Mouse (Mus musculus) midbrain, embryonic 14.5 days (tissue): ENCODE data around the gene Phex. TPM values are rescaled to one million over a fixed set of nuclear protein-coding genes. Genes with fewer than 3 reads are reported as not detected.

Source experiments
- ATAC-seq: fragments of 200-750 bp; cut with Nextera tagmentation; 2 replicates; pipeline ENCODE4 v1.8.0; 2017; ENCODE audit warnings: moderate number of reproducible peaks, moderate library complexity; ENCODE audit not compliant: low FRiP score, low TSS enrichment
- DNase-seq: peaks from one replicate; pipeline ENCODE4 v3.0.0-alpha.2; 2015
- H3K27ac ChIP-seq: fragments of 300-500 bp; sonication (generic); replicated peaks from 2 replicates; pipeline ENCODE4 v1.5.1; 2014; ENCODE audit warnings: mild to moderate bottlenecking, low read depth, low read length, moderate library complexity
- H3K27me3 ChIP-seq: fragments of 300-500 bp; sonication (generic); 2 replicates; pipeline ENCODE4 v1.6.1; 2014; ENCODE audit warnings: low read length, control low read depth, mixed read lengths; ENCODE audit not compliant: control insufficient read depth, insufficient read depth
- H3K36me3 ChIP-seq: fragments of 300-500 bp; sonication (generic); 2 replicates; pipeline ENCODE4 v1.6.1; 2014; ENCODE audit warnings: low read length, control low read depth; ENCODE audit not compliant: control insufficient read depth, insufficient read depth
- H3K4me1 ChIP-seq: fragments of 300-500 bp; sonication (generic); 2 replicates; pipeline ENCODE4 v1.6.1; 2014; ENCODE audit warnings: mild to moderate bottlenecking, antibody characterized with exemption, low read length, control low read depth; ENCODE audit not compliant: control insufficient read depth, insufficient read depth
- H3K4me2 ChIP-seq: fragments of 300-500 bp; sonication (generic); 2 replicates; pipeline ENCODE4 v1.6.1; 2014; ENCODE audit warnings: mild to moderate bottlenecking, low read length, moderate library complexity
- H3K4me3 ChIP-seq: fragments of 300-500 bp; sonication (generic); replicated peaks from 2 replicates; pipeline ENCODE4 v1.5.1; 2014; ENCODE audit warnings: low read depth, low read length
- H3K9ac ChIP-seq: fragments of 300-500 bp; sonication (generic); replicated peaks from 2 replicates; pipeline ENCODE4 v1.6.1; 2014; ENCODE audit warnings: mild to moderate bottlenecking, low read length, moderate library complexity
- H3K9me3 ChIP-seq: fragments of 300-500 bp; sonication (generic); 2 replicates; pipeline ENCODE4 v1.6.1; 2016; ENCODE audit warnings: low read length, control low read depth, mixed read lengths; ENCODE audit not compliant: control insufficient read depth
- WGBS: fragments of 180-500 bp; shearing (Covaris S2); extraction: QIAGEN DNeasy Blood & Tissue Kit; methylation state at CpG from one replicate; pipeline ENCODE4 v1.1.7; 2014; 5-methylcytosine and 5-hydroxymethylcytosine counted together
- polyA plus RNA-seq: library from polyadenylated mRNA; unstranded; fragments of >200 nt; fragmentation: Nextera tagmentation; extraction: Ambion mirVana; gene quantifications from 2 replicates; pipeline ENCODE4 v1.2.1, GENCODE M21; 2014

The Phex gene
- polyA plus RNA-seq, 1 experiment from 2014 or later, result 0.67 TPM

- Histone ChIP-seq H3K36me3 (no peaks in the 10 kb centered on the region), H3K4me1 (no peaks in the 10 kb centered on the region), H3K9me3 (no peaks in the 10 kb centered on the region), H3K9ac (no peak overlapping the region), H3K27me3 (no peaks in the 10 kb centered on the region), H3K4me3 (no peak overlapping the region), H3K27ac (no peak overlapping the region), H3K4me2 (no peak overlapping the region)
- ATAC-seq, result no peak
- DNase-seq, result no peak
- WGBS, result 82% methylated on average over 6 of the region's 6 CpGs
Observed at GRCm38 (mm10) chrX:157390102-157390501, 25.0 kb downstream of the Phex start.

DNA sequence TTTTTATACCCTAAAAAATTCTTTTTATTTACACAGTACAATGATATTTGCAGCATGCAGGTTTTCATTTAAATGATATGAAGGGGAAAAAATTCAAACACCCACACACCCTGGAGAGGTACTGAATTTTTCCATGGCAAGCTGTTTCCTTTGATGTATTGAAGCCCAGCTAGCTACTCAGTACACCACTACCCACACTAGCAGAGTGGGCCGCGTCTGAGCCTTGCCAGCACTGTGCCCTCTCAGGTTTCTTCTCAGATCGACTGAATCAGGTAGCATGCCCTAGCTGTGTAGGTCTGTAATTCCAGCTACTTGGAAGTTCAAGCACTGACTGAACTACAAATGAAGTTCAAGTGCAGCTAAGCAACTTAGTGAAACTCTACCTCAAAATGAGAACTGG is 26.7 kb downstream of the Phex start:
- H3K36me3 ChIP-seq, result no peaks in the 10 kb centered on the region
- no peaks in the 10 kb centered on the region for H3K4me1 ChIP-seq
- 85% methylated on average over 3 of the region's 3 CpGs for WGBS
- H3K27ac ChIP-seq, result no peak overlapping the region
- no peak for DNase-seq
- no peak overlapping the region for H3K4me3 ChIP-seq
- no peak overlapping the region for H3K4me2 ChIP-seq
- H3K9ac ChIP-seq, result no peak overlapping the region
- H3K9me3 ChIP-seq, result no peaks in the 10 kb centered on the region
- H3K27me3 ChIP-seq, result no peaks in the 10 kb centered on the region
- ATAC-seq, result no peak

- Histone ChIP-seq H3K27ac (no peak overlapping the region), H3K4me1 (no peaks in the 10 kb centered on the region), H3K4me2 (no peak overlapping the region), H3K36me3 (no peaks in the 10 kb centered on the region), H3K27me3 (no peaks in the 10 kb centered on the region), H3K9ac (no peak overlapping the region), H3K4me3 (no peak overlapping the region), H3K9me3 (no peaks in the 10 kb centered on the region)
- no peak for DNase-seq
- ATAC-seq, result no peak
- WGBS, result 88% methylated on average over 5 of the region's 5 CpGs
Observed at GRCm38 (mm10) chrX:157387025-157387424, 28.1 kb downstream of the Phex start.

- WGBS, result 60% methylated on average over 10 of the region's 10 CpGs
- Histone ChIP-seq H3K4me1 (no peaks in the 10 kb centered on the region), H3K4me2 (no peak overlapping the region), H3K9ac (no peak overlapping the region), H3K27me3 (no peaks in the 10 kb centered on the region), H3K36me3 (no peaks in the 10 kb centered on the region), H3K27ac (no peak overlapping the region), H3K9me3 (no peaks in the 10 kb centered on the region), H3K4me3 (no peak overlapping the region)
- DNase-seq (no peak), ATAC-seq (no peak)
Observed at GRCm38 (mm10) chrX:157378822-157379221, 36.3 kb downstream of the Phex start.

- ATAC-seq (no peak), DNase-seq (no peak)
- no peak overlapping the region for H3K9ac ChIP-seq
- no peaks in the 10 kb centered on the region for H3K9me3 ChIP-seq
- no peaks in the 10 kb centered on the region for H3K36me3 ChIP-seq
- H3K4me1 ChIP-seq, result no peaks in the 10 kb centered on the region
- H3K4me3 ChIP-seq, result no peak overlapping the region
- WGBS, result 53% methylated on average over 1 of the region's 1 CpGs
- no peak overlapping the region for H3K4me2 ChIP-seq
- H3K27me3 ChIP-seq, result no peaks in the 10 kb centered on the region
- H3K27ac ChIP-seq, result no peak overlapping the region
Observed at GRCm38 (mm10) chrX:157377456-157377855, 37.7 kb downstream of the Phex start.

DNA sequence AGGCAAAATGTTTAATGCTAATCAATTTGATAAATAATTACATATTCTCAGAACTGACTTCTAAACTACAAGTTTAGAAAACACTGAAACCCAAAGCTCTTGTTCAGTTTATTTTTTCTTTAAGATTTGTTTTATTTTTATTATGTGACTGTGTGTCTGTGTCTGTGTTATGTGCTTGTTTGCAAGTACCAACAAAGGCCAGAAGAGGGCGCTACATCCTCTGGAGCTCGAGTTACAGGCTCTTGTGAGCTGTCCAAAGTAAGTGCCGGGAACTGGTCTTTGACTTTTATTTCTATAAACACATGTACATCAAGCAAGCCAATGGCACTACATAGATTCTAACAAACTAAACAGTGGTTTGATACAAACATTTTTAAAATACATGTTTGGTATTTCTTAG is 41.2 kb downstream of the Phex start:
- no peak for ATAC-seq
- Histone ChIP-seq H3K27me3 (no peaks in the 10 kb centered on the region), H3K4me3 (no peak overlapping the region), H3K9me3 (no peaks in the 10 kb centered on the region), H3K9ac (no peak overlapping the region), H3K36me3 (no peaks in the 10 kb centered on the region), H3K4me2 (no peak overlapping the region), H3K27ac (no peak overlapping the region), H3K4me1 (no peaks in the 10 kb centered on the region)
- WGBS, result 75% methylated on average over 3 of the region's 3 CpGs
- DNase-seq, result no peak

DNA sequence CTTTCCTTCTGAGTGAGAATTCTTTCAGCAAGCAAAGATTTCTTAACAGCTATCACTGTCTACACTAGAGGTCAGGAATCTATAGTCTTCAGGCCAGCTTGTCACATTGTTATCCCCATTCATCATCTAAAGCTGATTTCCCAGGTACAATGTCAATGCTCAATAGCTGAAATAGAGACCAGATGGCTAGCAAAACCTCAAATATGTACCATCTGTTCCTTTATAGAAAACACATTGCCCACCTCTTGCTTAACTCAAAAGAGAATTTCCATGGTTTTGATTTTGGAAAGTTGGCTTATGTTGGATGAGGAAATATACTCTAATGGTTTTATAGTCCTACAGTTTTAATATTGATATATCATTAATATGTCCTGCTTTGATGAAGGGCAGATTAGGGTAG is 45.9 kb downstream of the Phex start:
- Histone ChIP-seq H3K9ac (no peak overlapping the region), H3K27me3 (no peaks in the 10 kb centered on the region), H3K27ac (no peak overlapping the region), H3K9me3 (no peaks in the 10 kb centered on the region), H3K4me2 (no peak overlapping the region), H3K4me3 (no peak overlapping the region), H3K36me3 (no peaks in the 10 kb centered on the region), H3K4me1 (no peaks in the 10 kb centered on the region)
- DNase-seq, result no peak
- no peak for ATAC-seq

GRCm38 (mm10) chrX:157355521-157355920 is 59.6 kb downstream of the Phex start:
- H3K4me2 ChIP-seq, result no peak overlapping the region
- no peaks in the 10 kb centered on the region for H3K4me1 ChIP-seq
- H3K36me3 ChIP-seq, result no peaks in the 10 kb centered on the region
- no peak overlapping the region for H3K4me3 ChIP-seq
- no peak overlapping the region for H3K27ac ChIP-seq
- H3K9me3 ChIP-seq, result no peaks in the 10 kb centered on the region
- whole genome bisulfite sequencing, result 84% methylated on average over 4 of the region's 4 CpGs
- H3K9ac ChIP-seq, result no peak overlapping the region
- DNase-seq (no peak), ATAC-seq (no peak)
- no peaks in the 10 kb centered on the region for H3K27me3 ChIP-seq

DNA sequence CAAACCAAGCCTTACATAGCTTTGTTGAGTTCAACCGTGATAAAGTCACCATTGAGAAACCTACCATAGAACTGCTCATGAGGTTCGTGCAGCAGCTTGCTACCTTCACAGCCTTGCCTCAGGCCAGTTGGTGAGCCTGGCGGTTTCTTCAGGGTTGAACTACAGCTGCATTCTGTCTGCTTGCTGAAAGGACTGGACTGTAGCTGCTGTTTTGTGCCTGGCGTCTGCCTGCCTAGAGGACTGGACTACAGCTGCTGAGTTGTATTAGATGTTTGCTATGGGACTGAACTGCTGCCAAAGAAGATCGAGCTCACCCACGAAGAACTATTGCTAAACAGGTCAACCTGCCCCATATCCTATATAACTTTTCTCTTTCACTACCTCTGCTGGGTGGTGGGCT is 68.9 kb downstream of the Phex start:
- WGBS, result 88% methylated on average over 6 of the region's 6 CpGs
- Histone ChIP-seq H3K4me1 (no peaks in the 10 kb centered on the region), H3K9ac (no peak overlapping the region), H3K4me3 (no peak overlapping the region), H3K4me2 (no peak overlapping the region), H3K9me3 (no peaks in the 10 kb centered on the region), H3K27ac (no peak overlapping the region), H3K27me3 (no peaks in the 10 kb centered on the region), H3K36me3 (no peaks in the 10 kb centered on the region)
- no peak for ATAC-seq
- no peak for DNase-seq
